Mouse (Mus musculus) ovary, postnatal 36 days (tissue): ENCODE measurements around the gene Bag6.
"Not testable (repeated sequence)": the region's sequence is repeated elsewhere in the genome, so short reads cannot be mapped to it uniquely, and the experiment has no call there.

Source experiments
- DNase-seq: peaks from one replicate; pipeline ENCODE4 v3.0.0; 2022; ENCODE audit warnings: low spot score, mixed read lengths

The Bag6 gene

GRCm38 (mm10) chr17:35115046-35116019 lies 19.6 kb upstream of the Bag6 start, which contains the start of gene Ly6g5b:
Gene Ly6g5b (minus strand): TSS chr17:35115428.
- no peak for DNase-seq

GRCm38 (mm10) chr17:35120745-35121142 lies 14.2 kb upstream of the Bag6 start:
- no peak for DNase-seq

- peak; percentile 97 for DNase-seq
These were observed 13.7 kb upstream of the Bag6 start, which contains the start of gene Gpank1 for GRCm38 (mm10) chr17:35121143-35121799. Gene Gpank1 (plus strand): TSS chr17:35121455.

- no peak for DNase-seq
These were observed 13.1 kb upstream of the Bag6 start, which contains the start of gene Csnk2b for GRCm38 (mm10) chr17:35121871-35122303. Gene Csnk2b (minus strand): TSS chr17:35122053.

- DNase-seq: not testable (repeated sequence)
These were observed 11.7 kb upstream of the Bag6 start for GRCm38 (mm10) chr17:35123287-35123686.

GRCm38 (mm10) chr17:35124261-35124896 lies 10.6 kb upstream of the Bag6 start:
- not testable (repeated sequence) for DNase-seq

GRCm38 (mm10) chr17:35125081-35125480 lies 9.9 kb upstream of the Bag6 start:
- DNase-seq: no peak

GRCm38 (mm10) chr17:35125578-35125977 lies 9.4 kb upstream of the Bag6 start:
- DNase-seq: no peak

GRCm38 (mm10) chr17:35126206-35126611 lies 8.8 kb upstream of the Bag6 start, which contains the start of gene D17H6S53E:
Gene D17H6S53E (plus strand): TSS chr17:35126373.
- DNase-seq: peak; percentile 81

GRCm38 (mm10) chr17:35127017-35127416 lies 8.0 kb upstream of the Bag6 start:
- DNase-seq: no peak

GRCm38 (mm10) chr17:35128996-35129395 lies 6.0 kb upstream of the Bag6 start:
- DNase-seq: no peak

- DNase-seq: no peak
These were observed 3.9 kb upstream of the Bag6 start for GRCm38 (mm10) chr17:35131038-35131437.

GRCm38 (mm10) chr17:35131500-35132173 lies 3.3 kb upstream of the Bag6 start, which contains the start of gene Apom:
Gene Apom (minus strand): TSS chr17:35132050.
- no peak for DNase-seq

- no peak for DNase-seq
These were observed 2.8 kb upstream of the Bag6 start for GRCm38 (mm10) chr17:35132174-35132560.

GRCm38 (mm10) chr17:35133517-35133916 lies 1.5 kb upstream of the Bag6 start:
- peak; percentile 3 for DNase-seq

GRCm38 (mm10) chr17:35135591-35136320 lies 778 bp downstream of the Bag6 start:
- no peak for DNase-seq

GRCm38 (mm10) chr17:35139269-35139668 lies 4.3 kb downstream of the Bag6 start:
- no peak for DNase-seq

GRCm38 (mm10) chr17:35140490-35140996 lies 5.6 kb downstream of the Bag6 start:
- peak; percentile 7 for DNase-seq

- peak; percentile 67 for DNase-seq
These were observed 7.0 kb downstream of the Bag6 start for GRCm38 (mm10) chr17:35141971-35142370.

- no peak for DNase-seq
These were observed 11.2 kb downstream of the Bag6 start for GRCm38 (mm10) chr17:35146139-35146538.

GRCm38 (mm10) chr17:35147348-35147747 lies 12.4 kb downstream of the Bag6 start:
- no peak for DNase-seq
